Mouse (Mus musculus): Measurements from ENCODE around the gene Rffl. TPM values are rescaled to one million over a fixed set of nuclear protein-coding genes. Genes with fewer than 3 reads are reported as not detected.

The Rffl gene
- 4.8 and 6.3 TPM in 2 replicates for polyA plus RNA-seq (2015; fragmentation: Nextera tagmentation; extraction: Ambion mirVana)

- peak within 1 kb of the TSS; percentile 79 for H3K4me2 ChIP-seq
- peaks cover 12% of the 10 kb centered on the region for H3K4me1 ChIP-seq (replicated peaks)
- no peaks in the 10 kb centered on the region for H3K27me3 ChIP-seq
- H3K9ac ChIP-seq: peak within 1 kb of the TSS; percentile 81
- under 1% methylated on average over 43 of the region's 43 CpGs for WGBS
- no peaks in the 10 kb centered on the region for H3K36me3 ChIP-seq
- H3K4me3 ChIP-seq: peak within 1 kb of the TSS; percentile 72
- H3K27ac ChIP-seq (replicated peaks): peak within 1 kb of the TSS; percentile 52; the same call in 1 of the 2 replicates
- peak; percentile 96 for ATAC-seq (ENCODE audit: low read depth)
- H3K9me3 ChIP-seq: no peaks in the 10 kb centered on the region
These were observed at the start of gene Rffl for GRCm38 (mm10) chr11:82871031-82871446. Gene Rffl, minus strand, starts transcription at chr11:82871210.

GRCm38 (mm10) chr11:82920768-82921167 is 49.8 kb upstream of the Rffl start:
- H3K9me3 ChIP-seq: no peaks in the 10 kb centered on the region
- ATAC-seq (ENCODE audit: low read depth): no peak
- no peak overlapping the region for H3K4me2 ChIP-seq
- H3K9ac ChIP-seq: no peak overlapping the region
- H3K4me1 ChIP-seq (replicated peaks): no peaks in the 10 kb centered on the region
- H3K27ac ChIP-seq (replicated peaks): no peak overlapping the region
- WGBS: 67% methylated on average over 10 of the region's 10 CpGs
- no peaks in the 10 kb centered on the region for H3K36me3 ChIP-seq
- H3K27me3 ChIP-seq: peaks cover 26% of the 10 kb centered on the region
- no peak overlapping the region for H3K4me3 ChIP-seq

GRCm38 (mm10) chr11:82914711-82915352 is 43.8 kb upstream of the Rffl start:
- 0 out of 2 replicates have a peak overlapping the region, but pooled peaks have one; percentile 22 for H3K9ac ChIP-seq
- no peaks in the 10 kb centered on the region for H3K36me3 ChIP-seq
- peak overlapping the region; percentile 47 for H3K4me2 ChIP-seq
- WGBS: 8% methylated on average over 16 of the region's 16 CpGs
- H3K4me1 ChIP-seq (replicated peaks): no peaks in the 10 kb centered on the region; the same call in 1 of the 2 replicates
- no peaks in the 10 kb centered on the region for H3K9me3 ChIP-seq
- no peak overlapping the region for H3K27ac ChIP-seq (replicated peaks)
- peaks cover 35% of the 10 kb centered on the region for H3K27me3 ChIP-seq
- ATAC-seq (ENCODE audit: low read depth): no peak; the same call in 1 of the 2 replicates
- no peak overlapping the region for H3K4me3 ChIP-seq

- Histone ChIP-seq H3K36me3 (peaks cover 6% of the 10 kb centered on the region; the same call in 1 of the 2 replicates), H3K27ac (replicated peaks) (no peak overlapping the region), H3K9me3 (no peaks in the 10 kb centered on the region), H3K4me3 (no peak overlapping the region), H3K27me3 (peaks cover 24% of the 10 kb centered on the region), H3K4me1 (replicated peaks) (peaks cover 12% of the 10 kb centered on the region), H3K9ac (no peak overlapping the region), H3K4me2 (no peak overlapping the region)
- WGBS: 79% methylated on average over 11 of the region's 11 CpGs
- ATAC-seq (ENCODE audit: low read depth): no peak
These were observed 39.8 kb upstream of the Rffl start for GRCm38 (mm10) chr11:82910679-82911389.

- H3K27ac ChIP-seq (replicated peaks): no peak within 1 kb of the TSS
- no peaks in the 10 kb centered on the region for H3K9me3 ChIP-seq
- H3K4me3 ChIP-seq: no peak within 1 kb of the TSS
- no peak for ATAC-seq (ENCODE audit: low read depth)
- 92% methylated on average over 4 of the region's 4 CpGs for WGBS
- H3K4me1 ChIP-seq (replicated peaks): peaks cover 12% of the 10 kb centered on the region
- no peak within 1 kb of the TSS for H3K4me2 ChIP-seq
- H3K36me3 ChIP-seq: peaks cover 11% of the 10 kb centered on the region
- no peak within 1 kb of the TSS for H3K9ac ChIP-seq
- H3K27me3 ChIP-seq: peaks cover 24% of the 10 kb centered on the region
These were observed 39.2 kb upstream of the Rffl start, which contains the start of gene Unc45b for GRCm38 (mm10) chr11:82910250-82910649. Gene Unc45b, plus strand, starts transcription at chr11:82910550.

GRCm38 (mm10) chr11:82908608-82908989 is 37.6 kb upstream of the Rffl start:
- Histone ChIP-seq H3K27me3 (peaks cover 15% of the 10 kb centered on the region), H3K9me3 (no peaks in the 10 kb centered on the region), H3K36me3 (peaks cover 28% of the 10 kb centered on the region), H3K4me2 (peak overlapping the region; percentile 84), H3K4me1 (replicated peaks) (peaks cover 12% of the 10 kb centered on the region), H3K27ac (replicated peaks) (no peak overlapping the region), H3K9ac (no peak overlapping the region; the same call in 1 of the 2 replicates), H3K4me3 (peak overlapping the region; percentile 88)
- WGBS: 56% methylated on average over 9 of the region's 10 CpGs
- ATAC-seq (ENCODE audit: low read depth): 0 out of 2 replicates have a peak, but pooled peaks have one; percentile 16

- H3K4me1 ChIP-seq (replicated peaks): peaks cover 12% of the 10 kb centered on the region
- no peak within 1 kb of the TSS; the same call in 1 of the 2 replicates for H3K27ac ChIP-seq (replicated peaks)
- peaks cover 9% of the 10 kb centered on the region for H3K27me3 ChIP-seq
- H3K4me3 ChIP-seq: peak within 1 kb of the TSS; percentile 88
- H3K4me2 ChIP-seq: peak within 1 kb of the TSS; percentile 84
- H3K36me3 ChIP-seq: peaks cover 35% of the 10 kb centered on the region
- 2% methylated on average over 72 of the region's 73 CpGs for WGBS
- ATAC-seq (ENCODE audit: low read depth): peak; percentile 89
- H3K9ac ChIP-seq: peak within 1 kb of the TSS; percentile 89
- H3K9me3 ChIP-seq: no peaks in the 10 kb centered on the region
These were observed 36.9 kb upstream of the Rffl start, which contains the start of gene Nle1 for GRCm38 (mm10) chr11:82907651-82908607. Gene Nle1, minus strand, starts transcription at chr11:82908411.

GRCm38 (mm10) chr11:82905816-82906215 is 34.8 kb upstream of the Rffl start:
- no peak overlapping the region for H3K9ac ChIP-seq
- H3K9me3 ChIP-seq: no peaks in the 10 kb centered on the region
- peaks cover 7% of the 10 kb centered on the region; the same call in 1 of the 2 replicates for H3K27me3 ChIP-seq
- H3K27ac ChIP-seq (replicated peaks): no peak overlapping the region
- 92% methylated on average over 5 of the region's 5 CpGs for WGBS
- peaks cover 12% of the 10 kb centered on the region for H3K4me1 ChIP-seq (replicated peaks)
- H3K36me3 ChIP-seq: peaks cover 55% of the 10 kb centered on the region
- ATAC-seq (ENCODE audit: low read depth): no peak
- H3K4me3 ChIP-seq: no peak overlapping the region
- no peak overlapping the region for H3K4me2 ChIP-seq

GRCm38 (mm10) chr11:82904952-82905351 is 33.9 kb upstream of the Rffl start:
- 0 out of 2 replicates have a peak, but pooled peaks cover 1% of the 10 kb centered on the region for H3K27me3 ChIP-seq
- H3K4me1 ChIP-seq (replicated peaks): peaks cover 12% of the 10 kb centered on the region

GRCm38 (mm10) chr11:82901606-82902310 is 30.7 kb upstream of the Rffl start:
- no peaks in the 10 kb centered on the region for H3K9me3 ChIP-seq
- 95% methylated on average over 20 of the region's 20 CpGs for WGBS
- peaks cover 84% of the 10 kb centered on the region for H3K36me3 ChIP-seq
- H3K4me3 ChIP-seq: no peak overlapping the region
- H3K4me2 ChIP-seq: no peak overlapping the region
- H3K27me3 ChIP-seq: no peaks in the 10 kb centered on the region
- no peak for ATAC-seq (ENCODE audit: low read depth)
- peaks cover 2% of the 10 kb centered on the region; the same call in 1 of the 2 replicates for H3K4me1 ChIP-seq (replicated peaks)
- H3K27ac ChIP-seq (replicated peaks): no peak overlapping the region
- H3K9ac ChIP-seq: no peak overlapping the region

More at GRCm38 (mm10) chr11:82904952-82905351, 33.9 kb upstream of the Rffl start:
- peaks cover 63% of the 10 kb centered on the region for H3K36me3 ChIP-seq
- H3K9me3 ChIP-seq: no peaks in the 10 kb centered on the region
- H3K4me2 ChIP-seq: no peak overlapping the region
- no peak overlapping the region for H3K4me3 ChIP-seq
- no peak for ATAC-seq (ENCODE audit: low read depth)
- H3K9ac ChIP-seq: no peak overlapping the region
- 67% methylated on average over 8 of the region's 8 CpGs for WGBS
- no peak overlapping the region for H3K27ac ChIP-seq (replicated peaks)

- peaks cover 67% of the 10 kb centered on the region for H3K36me3 ChIP-seq
These were observed 28.7 kb upstream of the Rffl start for GRCm38 (mm10) chr11:82899720-82900119.

More at GRCm38 (mm10) chr11:82899720-82900119, 28.7 kb upstream of the Rffl start:
- no peak overlapping the region for H3K4me3 ChIP-seq
- WGBS: 91% methylated on average over 5 of the region's 5 CpGs
- no peak overlapping the region for H3K4me2 ChIP-seq
- no peak overlapping the region for H3K27ac ChIP-seq (replicated peaks)
- H3K9ac ChIP-seq: no peak overlapping the region
- H3K9me3 ChIP-seq: no peaks in the 10 kb centered on the region
- ATAC-seq (ENCODE audit: low read depth): no peak
- H3K4me1 ChIP-seq (replicated peaks): no peaks in the 10 kb centered on the region
- no peaks in the 10 kb centered on the region for H3K27me3 ChIP-seq
